Mouse (Mus musculus): ENCODE data around the gene U2af2. TPM values are rescaled to one million over a fixed set of nuclear protein-coding genes. Genes with fewer than 3 reads are reported as not detected.

The U2af2 gene
- polyA plus RNA-seq, 2 experiments, result 52.2 to 132 TPM

GRCm38 (mm10) chr7:5080815-5081214, 18.9 kb downstream of the U2af2 start:
- Histone ChIP-seq H3K4me1 (replicated peaks; ENCODE audit: control insufficient read depth in 2 of 2, insufficient read depth in 2 of 2, low read length in 1 of 2) (peaks cover 19 to 33% of the 10 kb centered on the region in 2 experiments), H3K4me2 (ENCODE audit: low read depth) (peak overlapping the region; percentile 92), H3K9me3 (ENCODE audit: control insufficient read depth, low read length) (no peaks in the 10 kb centered on the region), H3K27me3 (ENCODE audit: control insufficient read depth, insufficient read depth, low read length) (no peaks in the 10 kb centered on the region), H3K27ac (peak overlapping the region; percentile 92), H3K4me3 (ENCODE audit: insufficient read depth in 1 of 2, low read depth in 2 of 2, low read length in 2 of 2) (peak overlapping the region; percentile 90 to 100), H3K36me3 (replicated peaks; ENCODE audit: control insufficient read depth, insufficient read depth, low read depth) (peaks cover 61% of the 10 kb centered on the region), H3K9ac (replicated peaks) (peak overlapping the region; percentile 92)
- DNase-seq (ENCODE audit: low read depth in 3 of 3, low spot score in 3 of 3) (no peak), ATAC-seq (ENCODE audit: insufficient read depth) (no peak)
- TF ChIP-seq CTCF (IDR thresholded peaks at IDR 0.05; ENCODE audit: low read depth), result no peak
- no peak for TF ChIP-seq EP300 (IDR thresholded peaks at IDR 0.05; ENCODE audit: low read depth)
- WGBS (ENCODE audit: insufficient replicate concordance), result 5% methylated on average over 6 of the region's 6 CpGs

GRCm38 (mm10) chr7:5081241-5081640, 19.3 kb downstream of the U2af2 start:
- Histone ChIP-seq H3K9ac (replicated peaks) (peak overlapping the region; percentile 92), H3K4me2 (ENCODE audit: low read depth) (peak overlapping the region; percentile 92), H3K36me3 (replicated peaks; ENCODE audit: control insufficient read depth, insufficient read depth, low read depth) (peaks cover 62% of the 10 kb centered on the region), H3K9me3 (ENCODE audit: control insufficient read depth, low read length) (no peaks in the 10 kb centered on the region), H3K27ac (peak overlapping the region; percentile 92), H3K4me1 (replicated peaks; ENCODE audit: control insufficient read depth in 2 of 2, insufficient read depth in 2 of 2, low read length in 1 of 2) (peaks cover 18 to 29% of the 10 kb centered on the region in 2 experiments), H3K27me3 (ENCODE audit: control insufficient read depth, insufficient read depth, low read length) (no peaks in the 10 kb centered on the region), H3K4me3 (ENCODE audit: insufficient read depth in 1 of 2, low read depth in 2 of 2, low read length in 2 of 2) (peak overlapping the region; percentile 90 to 100)
- WGBS (ENCODE audit: insufficient replicate concordance), result 7% methylated on average over 6 of the region's 6 CpGs
- TF ChIP-seq EP300 (IDR thresholded peaks at IDR 0.05; ENCODE audit: low read depth) (peak; percentile 63), CTCF (IDR thresholded peaks at IDR 0.05; ENCODE audit: low read depth) (peak; percentile 27; the same call in 1 of the 2 replicates)
- peak; percentile 47 for ATAC-seq (ENCODE audit: insufficient read depth)
- DNase-seq (ENCODE audit: low read depth in 3 of 3, low spot score in 3 of 3), result peak; percentile 66 to 71 (median 71)

GRCm38 (mm10) chr7:5081939-5082338, 20.0 kb downstream of the U2af2 start:
- Histone ChIP-seq H3K9me3 (ENCODE audit: control insufficient read depth, low read length) (no peaks in the 10 kb centered on the region), H3K9ac (replicated peaks) (peak overlapping the region; percentile 92), H3K4me3 (ENCODE audit: insufficient read depth in 1 of 2, low read depth in 2 of 2, low read length in 2 of 2) (peak overlapping the region; percentile 90 to 100), H3K36me3 (replicated peaks; ENCODE audit: control insufficient read depth, insufficient read depth, low read depth) (peaks cover 60% of the 10 kb centered on the region), H3K27me3 (ENCODE audit: control insufficient read depth, insufficient read depth, low read length) (no peaks in the 10 kb centered on the region), H3K4me1 (replicated peaks; ENCODE audit: control insufficient read depth in 2 of 2, insufficient read depth in 2 of 2, low read length in 1 of 2) (peaks cover 11 to 23% of the 10 kb centered on the region in 2 experiments), H3K27ac (peak overlapping the region; percentile 92), H3K4me2 (ENCODE audit: low read depth) (peak overlapping the region; percentile 92)
- ATAC-seq (ENCODE audit: insufficient read depth) (no peak), DNase-seq (ENCODE audit: low read depth in 3 of 3, low spot score in 3 of 3) (no peak)
- no peak for TF ChIP-seq EP300 (IDR thresholded peaks at IDR 0.05; ENCODE audit: low read depth)
- no peak for TF ChIP-seq CTCF (IDR thresholded peaks at IDR 0.05; ENCODE audit: low read depth)
- WGBS (ENCODE audit: insufficient replicate concordance), result 90% methylated on average over 2 of the region's 2 CpGs

- H3K36me3 ChIP-seq (replicated peaks; ENCODE audit: control insufficient read depth, insufficient read depth, low read depth), result peaks cover 56% of the 10 kb centered on the region
- peaks cover 8 to 20% of the 10 kb centered on the region in 2 experiments for H3K4me1 ChIP-seq (replicated peaks; ENCODE audit: control insufficient read depth in 2 of 2, insufficient read depth in 2 of 2, low read length in 1 of 2)
- peak overlapping the region; percentile 31; the same call in 1 of the 2 replicates for H3K9ac ChIP-seq (replicated peaks)
- DNase-seq (ENCODE audit: low read depth in 3 of 3, low spot score in 3 of 3) (no peak), ATAC-seq (ENCODE audit: insufficient read depth) (no peak)
- TF ChIP-seq EP300 (IDR thresholded peaks at IDR 0.05; ENCODE audit: low read depth), result no peak
- no peak for TF ChIP-seq CTCF (IDR thresholded peaks at IDR 0.05; ENCODE audit: low read depth)
- H3K9me3 ChIP-seq (ENCODE audit: control insufficient read depth, low read length), result no peaks in the 10 kb centered on the region
- 0 out of 4 replicates have a peak overlapping the region, but pooled peaks of 1 of the 2 experiments have one; percentile 12 for H3K4me3 ChIP-seq (ENCODE audit: insufficient read depth in 1 of 2, low read depth in 2 of 2, low read length in 2 of 2)
- 81% methylated on average over 18 of the region's 18 CpGs for WGBS (ENCODE audit: insufficient replicate concordance)
- no peak overlapping the region; the same call in 1 of the 2 replicates for H3K27ac ChIP-seq
- peak overlapping the region; percentile 92 for H3K4me2 ChIP-seq (ENCODE audit: low read depth)
- H3K27me3 ChIP-seq (ENCODE audit: control insufficient read depth, insufficient read depth, low read length), result no peaks in the 10 kb centered on the region
Measured at GRCm38 (mm10) chr7:5083325-5084105, 21.6 kb downstream of the U2af2 start.

- no peak for DNase-seq (ENCODE audit: low read depth in 3 of 3, low spot score in 3 of 3)
- no peak overlapping the region for H3K4me3 ChIP-seq (ENCODE audit: insufficient read depth in 1 of 2, low read depth in 2 of 2, low read length in 2 of 2)
- TF ChIP-seq EP300 (IDR thresholded peaks at IDR 0.05; ENCODE audit: low read depth), result no peak
- no peak for TF ChIP-seq CTCF (IDR thresholded peaks at IDR 0.05; ENCODE audit: low read depth)
- H3K27me3 ChIP-seq (ENCODE audit: control insufficient read depth, insufficient read depth, low read length), result no peaks in the 10 kb centered on the region
- H3K4me1 ChIP-seq (replicated peaks; ENCODE audit: control insufficient read depth in 2 of 2, insufficient read depth in 2 of 2, low read length in 1 of 2), result peaks cover 8 to 20% of the 10 kb centered on the region in 2 experiments
- no peak overlapping the region for H3K27ac ChIP-seq
- no peaks in the 10 kb centered on the region for H3K9me3 ChIP-seq (ENCODE audit: control insufficient read depth, low read length)
- no peak for ATAC-seq (ENCODE audit: insufficient read depth)
- no peak overlapping the region for H3K4me2 ChIP-seq (ENCODE audit: low read depth)
- WGBS (ENCODE audit: insufficient replicate concordance), result 38% methylated on average over 1 of the region's 1 CpGs
- peaks cover 66% of the 10 kb centered on the region for H3K36me3 ChIP-seq (replicated peaks; ENCODE audit: control insufficient read depth, insufficient read depth, low read depth)
- H3K9ac ChIP-seq (replicated peaks), result no peak overlapping the region
Measured at GRCm38 (mm10) chr7:5085512-5085911, 23.6 kb downstream of the U2af2 start.

All from liver, embryonic 14.5 days (tissue).